Mouse (Mus musculus): ENCODE data around the gene Dlg5.

Gene Dlg5

GRCm38 (mm10) chr14:24124171-24124570 lies 121.5 kb downstream of the Dlg5 start:
- WGBS = 13% methylated on average over 1 of the region's 1 CpGs

- 87% methylated on average over 2 of the region's 2 CpGs for WGBS
Observed at GRCm38 (mm10) chr14:24106734-24107133, 139.0 kb downstream of the Dlg5 start.

- WGBS = 80% methylated on average over 4 of the region's 4 CpGs
Observed at GRCm38 (mm10) chr14:24098828-24099227, 146.9 kb downstream of the Dlg5 start.

GRCm38 (mm10) chr14:24094656-24095055 lies 151.1 kb downstream of the Dlg5 start:
- WGBS = 92% methylated on average over 1 of the region's 1 CpGs

GRCm38 (mm10) chr14:24093221-24093620 lies 152.5 kb downstream of the Dlg5 start:
- WGBS = 95% methylated on average over 4 of the region's 4 CpGs

GRCm38 (mm10) chr14:24092391-24092790 lies 153.3 kb downstream of the Dlg5 start:
- 76% methylated on average over 3 of the region's 3 CpGs for WGBS

- 92% methylated on average over 1 of the region's 1 CpGs for WGBS
Observed at GRCm38 (mm10) chr14:24090790-24091189, 154.9 kb downstream of the Dlg5 start.

GRCm38 (mm10) chr14:24089181-24089580 lies 156.5 kb downstream of the Dlg5 start:
- 90% methylated on average over 3 of the region's 3 CpGs for WGBS

GRCm38 (mm10) chr14:24087430-24087829 lies 158.3 kb downstream of the Dlg5 start:
- 87% methylated on average over 3 of the region's 3 CpGs for WGBS

GRCm38 (mm10) chr14:24086481-24086880 lies 159.2 kb downstream of the Dlg5 start:
- 70% methylated on average over 5 of the region's 5 CpGs for WGBS

All from cerebral cortex, adult 2 months (tissue).